8 mouse cellular contexts compared by ENCODE assay signal in the genomic region with DNA sequence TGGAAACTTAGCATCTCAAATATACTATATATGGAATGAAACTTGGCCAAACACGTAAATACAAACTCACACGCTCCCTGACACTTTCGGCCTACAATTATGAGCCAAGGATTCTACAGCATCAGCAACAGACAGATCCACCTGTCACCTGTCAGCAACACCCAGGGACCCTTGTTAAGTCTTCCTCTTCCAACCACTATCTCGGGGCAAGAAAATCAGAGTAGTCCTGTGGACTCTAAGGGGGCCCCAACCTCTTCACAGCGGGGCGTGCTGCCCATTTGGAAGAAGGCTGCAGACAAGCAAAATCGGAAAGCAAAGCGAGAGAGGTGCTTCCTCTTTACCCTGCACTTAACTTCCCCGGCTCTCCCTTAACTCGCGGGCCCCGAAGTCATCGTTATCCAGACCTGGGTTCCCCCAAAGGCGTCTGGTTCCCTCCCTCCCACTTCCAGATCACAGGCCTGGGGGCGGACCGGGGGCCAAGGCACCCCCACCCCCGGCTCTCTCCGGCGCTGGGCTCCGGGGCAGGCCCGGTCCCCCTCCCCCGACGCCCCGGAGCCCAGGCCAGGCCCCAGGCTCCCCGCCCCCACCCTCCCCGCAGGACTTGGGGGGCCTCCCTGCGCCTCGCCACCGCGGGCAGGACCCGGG. TPM values are rescaled to one million over a fixed set of nuclear protein-coding genes. Genes with fewer than 3 reads are reported as not detected.
A peak's percentile ranks its signal among the peaks of the same experiment; 100 is the strongest.
DNase-seq lines count a peak whose midpoint lies in the region; ATAC-seq lines count a peak whose summit lies in the region.

No protein-coding gene starts in this region.

- ATAC-seq in hindbrain, embryonic 13.5 days (ENCODE audit: low FRiP score): no peak
- peak; percentile 48 for ATAC-seq in megakaryocyte, adult 5-6 weeks (ENCODE audit: poor library complexity, severe bottlenecking)

- peak overlapping the region; percentile 99 for H3K4me3 ChIP-seq in hindbrain, embryonic 13.5 days

- H3K27ac ChIP-seq in hindbrain, embryonic 13.5 days: peak overlapping the region; percentile 99

- intact Hi-C loops in left cerebral cortex, postnatal 10 days (cut with DNase I): loop anchor here (2.0 kb wide), 1 partner anchor 46 kb away; no protein-coding TSS in a partner anchor

- H3K9ac ChIP-seq in hindbrain, embryonic 13.5 days: peak overlapping the region; percentile 99

- whole genome bisulfite sequencing in hindbrain, embryonic 13.5 days: 2% methylated on average over 24 of the region's 31 CpGs

- H3K27me3 ChIP-seq in hindbrain, embryonic 13.5 days: no peaks in the 10 kb centered on the region

- no peaks in the 10 kb centered on the region for H3K9me3 ChIP-seq in hindbrain, embryonic 13.5 days

- H3K4me2 ChIP-seq in hindbrain, embryonic 13.5 days: peak overlapping the region; percentile 88

- peaks cover 26% of the 10 kb centered on the region for H3K4me1 ChIP-seq in hindbrain, embryonic 13.5 days (replicated peaks)

- H3K36me3 ChIP-seq in hindbrain, embryonic 13.5 days: 0 out of 2 replicates have a peak, but pooled peaks cover 3% of the 10 kb centered on the region

- peak; percentile 40 for DNase-seq in R1 (ENCODE audit: low read depth, low spot score)
- peak; percentile 66 for DNase-seq in cerebellum, adult 9-11 months
- DNase-seq in frontal cortex, postnatal 14 days (ENCODE audit: low spot score in 2 of 2): peak; percentile 30 to 34
- peak; percentile 20 to 63 for DNase-seq in left cerebral cortex, postnatal 10 days (ENCODE audit: extremely low spot score in 1 of 2, low spot score in 2 of 2)
- DNase-seq in right cerebral cortex, adult 2 months (ENCODE audit: low spot score in 2 of 2): peak; percentile 29 to 32
- DNase-seq in urinary bladder, postnatal 25 days (ENCODE audit: low spot score): peak; percentile 31

RNA-seq across cellular contexts. Expression of a gene that starts 0.9 kb away (rescaled TPM):
- polyA plus RNA-seq in hindbrain, embryonic 13.5 days (2015; fragmentation: Nextera tagmentation; extraction: Ambion mirVana): 14.6 and 15.6 TPM in 2 replicates
- 10 to 100 TPM; 57.8 to 61.9 TPM for total RNA-seq in left cerebral cortex, postnatal 10 days (2021)
- 290 and 301 TPM in 2 replicates for total RNA-seq in megakaryocyte, adult 5-6 weeks (2015)
- total RNA-seq in megakaryocyte, adult 5-6 weeks (2017): 105 and 120 TPM in 2 replicates
